Mouse (Mus musculus): ENCODE data around the gene Fbxw7.

- TF ChIP-seq ZNF384 (IDR thresholded peaks at IDR 0.05; ENCODE audit: low read depth, low read length) (no peak), CHD2 (IDR thresholded peaks at IDR 0.05; ENCODE audit: low read depth, low read length) (no peak), ZC3H11A (IDR thresholded peaks at IDR 0.05; ENCODE audit: borderline replicate concordance, low read depth, low read length) (no peak), HCFC1 (IDR thresholded peaks at IDR 0.05; ENCODE audit: borderline replicate concordance, insufficient read depth, low read length) (no peak)
Measured at GRCm38 (mm10) chr3:84774246-84775066, 40.6 kb upstream of the Fbxw7 start.
